Mouse (Mus musculus): ENCODE data around the gene Rsf1.

Gene Rsf1

DNA sequence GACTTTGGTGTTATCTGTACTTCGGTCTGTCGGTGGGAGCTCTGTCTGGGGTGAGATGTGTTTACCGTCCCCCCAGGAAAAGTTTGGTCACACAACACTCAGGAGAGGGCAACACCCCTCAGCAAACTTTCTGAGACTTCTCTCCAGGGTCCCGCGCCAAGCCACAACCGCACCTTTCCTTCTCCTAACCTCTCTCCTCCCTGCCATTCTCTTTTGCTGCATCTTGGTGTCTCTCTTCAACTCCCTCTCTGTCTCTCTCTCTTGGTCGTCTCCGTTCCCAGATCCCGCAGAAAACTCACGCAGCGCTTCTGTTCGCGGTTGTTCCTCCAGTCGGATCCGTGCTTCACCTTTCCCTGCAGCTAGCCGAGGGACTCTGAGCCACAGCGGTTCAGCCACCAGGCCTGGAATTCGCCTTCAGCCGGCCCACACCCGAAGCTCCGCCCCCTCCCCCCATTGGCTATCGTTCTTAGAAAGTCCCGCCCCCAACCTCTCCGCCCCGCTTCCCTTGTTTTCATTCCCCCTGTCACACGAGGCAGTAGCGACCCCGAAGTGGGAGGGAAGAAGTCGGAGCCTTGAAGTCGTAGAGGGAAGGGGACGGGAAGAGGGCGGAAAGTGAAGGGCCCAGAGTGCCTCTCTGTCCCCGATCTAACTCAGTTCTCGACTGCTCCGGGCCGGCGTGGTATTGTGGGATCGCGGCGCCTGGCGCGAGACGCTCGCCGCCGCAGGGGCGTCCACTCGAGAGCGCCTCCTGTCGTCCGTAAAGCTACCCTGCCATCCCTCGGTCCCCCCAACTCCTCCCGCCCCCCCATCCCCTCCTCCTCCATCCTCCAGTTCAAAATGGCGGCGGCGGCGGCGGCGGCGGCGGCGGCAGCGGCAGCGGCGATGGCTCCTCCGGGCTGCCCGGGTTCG lies at the start of gene Rsf1, which contains the start of gene Aamdc:
Gene Rsf1 (plus strand): TSS at position 823 of the 909 bp plus-strand sequence.
Gene Aamdc (minus strand): TSS at position 431 of the 909 bp plus-strand sequence.
- DNase-seq, result peak; percentile 94 to 98

- no peak for DNase-seq
These were observed 44.2 kb upstream of the Rsf1 start for GRCm38 (mm10) chr7:97535531-97535930.

- no peak for DNase-seq
These were observed 43.1 kb upstream of the Rsf1 start for GRCm38 (mm10) chr7:97536571-97536970.

GRCm38 (mm10) chr7:97546462-97546861 lies 33.2 kb upstream of the Rsf1 start:
- peak; percentile 51 to 56 for DNase-seq

GRCm38 (mm10) chr7:97549301-97549700 lies 30.4 kb upstream of the Rsf1 start:
- no peak for DNase-seq

- DNase-seq, result no peak
These were observed 29.0 kb upstream of the Rsf1 start for GRCm38 (mm10) chr7:97550673-97551072.

- DNase-seq, result no peak
These were observed 16.1 kb upstream of the Rsf1 start for GRCm38 (mm10) chr7:97563576-97563975.

GRCm38 (mm10) chr7:97569372-97569771 lies 10.3 kb upstream of the Rsf1 start:
- no peak for DNase-seq

DNA sequence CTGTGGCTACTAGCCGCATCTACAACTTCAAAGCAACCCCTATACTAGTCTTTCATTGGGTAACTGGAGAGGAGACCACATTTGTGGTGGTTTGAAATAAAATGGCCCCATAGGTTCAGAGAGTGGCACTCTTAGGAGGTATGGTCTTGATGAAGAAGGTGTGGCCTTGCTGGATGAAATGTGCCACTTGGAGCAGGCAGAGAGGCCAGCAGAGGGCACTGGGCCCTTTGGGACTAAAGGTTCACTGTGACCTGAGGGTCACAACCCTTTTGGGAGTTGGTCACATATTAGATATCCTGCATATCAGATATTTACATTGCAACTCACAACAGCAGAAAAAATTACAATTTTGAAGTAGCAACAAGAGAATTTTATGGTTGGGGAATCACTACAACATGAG lies 9.3 kb upstream of the Rsf1 start:
- DNase-seq, result no peak

- DNase-seq, result peak; percentile 14 to 55
These were observed 1.2 kb upstream of the Rsf1 start for GRCm38 (mm10) chr7:97578361-97579066.

DNA sequence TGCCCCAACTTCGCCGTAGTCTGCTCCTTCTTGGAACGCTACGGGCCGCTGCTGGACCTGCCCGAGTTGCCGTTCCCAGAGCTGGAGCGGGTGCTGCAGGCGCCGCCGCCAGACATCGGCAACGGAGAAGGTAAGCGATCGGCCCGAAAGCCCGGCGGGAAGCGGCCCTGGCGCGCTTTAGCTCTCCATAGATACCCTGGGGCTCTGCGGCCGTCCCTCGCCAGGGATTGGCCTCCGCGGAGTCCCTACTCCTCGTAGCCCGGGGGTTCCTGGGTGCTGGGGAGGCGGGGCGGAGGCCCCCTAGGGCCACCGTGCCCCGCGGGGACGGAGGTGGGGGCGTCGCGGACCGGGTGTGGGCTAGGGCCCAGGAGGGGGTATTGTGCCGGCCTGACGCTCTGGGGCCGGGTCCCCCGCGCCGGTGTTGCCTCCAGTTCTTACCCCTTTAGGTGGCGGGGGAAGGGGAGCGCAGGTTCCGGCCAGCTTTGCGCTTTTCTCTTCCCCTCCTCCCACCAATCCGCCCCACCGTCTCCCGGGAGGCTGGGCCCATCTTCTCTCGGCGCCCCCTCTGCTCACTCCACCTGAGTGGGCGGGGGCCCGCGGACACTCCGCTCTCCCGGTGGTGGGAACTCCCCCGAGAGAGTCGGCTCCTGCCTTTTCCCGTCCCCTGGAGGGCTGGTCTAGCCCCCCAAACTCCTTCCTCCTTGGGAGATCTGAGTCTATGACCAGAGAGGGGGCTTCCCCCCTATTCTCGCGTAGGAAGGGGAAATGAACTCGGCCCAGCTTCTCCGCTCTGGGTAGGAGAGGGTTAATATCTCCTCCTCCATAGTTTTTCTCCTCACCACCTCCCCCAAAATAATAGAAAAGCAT lies 520 bp downstream of the Rsf1 start:
- no peak for DNase-seq

GRCm38 (mm10) chr7:97580843-97581214 lies 1.1 kb downstream of the Rsf1 start:
- peak; percentile 87 to 89 for DNase-seq

- DNase-seq, result no peak
These were observed 8.8 kb downstream of the Rsf1 start for GRCm38 (mm10) chr7:97588506-97588905.

DNA sequence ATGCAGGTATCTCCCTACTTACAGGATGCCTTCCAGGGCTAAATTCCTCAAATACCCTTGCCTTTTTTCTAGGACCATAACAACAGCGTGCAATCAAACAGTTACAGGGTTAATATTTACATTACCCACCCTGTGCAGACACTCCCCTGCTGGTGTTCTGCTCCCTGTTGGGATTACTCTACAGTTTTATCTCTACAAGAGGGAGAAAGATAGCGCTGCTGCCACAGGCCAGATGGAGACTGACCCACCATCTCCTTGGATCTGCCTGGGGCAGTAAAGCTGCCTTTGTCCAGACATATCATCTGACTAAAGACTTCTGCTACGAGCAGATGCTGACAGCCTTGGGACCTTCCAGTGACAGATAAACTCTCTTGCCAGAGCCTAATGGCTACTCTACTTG lies 10.8 kb downstream of the Rsf1 start:
- DNase-seq, result no peak

DNA sequence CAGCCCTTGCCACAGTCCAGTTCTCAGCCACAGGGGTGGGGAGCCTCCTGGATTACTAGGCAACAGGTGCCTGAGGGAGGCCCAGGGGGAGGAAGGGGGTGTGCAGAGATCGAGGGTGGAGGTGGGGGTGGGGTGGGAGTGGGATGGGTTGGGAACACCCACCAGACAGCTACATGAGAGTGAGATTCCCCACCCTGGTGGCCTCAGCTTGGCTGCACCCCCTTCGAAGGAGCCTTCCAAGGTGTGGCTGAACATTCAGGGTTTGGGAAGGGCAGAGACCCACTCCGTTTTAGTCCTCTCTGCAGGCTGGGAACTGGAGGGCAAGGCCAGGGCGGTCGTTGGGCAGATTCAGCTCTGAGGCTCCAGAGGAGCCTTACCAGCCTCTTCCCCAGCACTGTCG lies 11.6 kb downstream of the Rsf1 start:
- no peak for DNase-seq

DNA sequence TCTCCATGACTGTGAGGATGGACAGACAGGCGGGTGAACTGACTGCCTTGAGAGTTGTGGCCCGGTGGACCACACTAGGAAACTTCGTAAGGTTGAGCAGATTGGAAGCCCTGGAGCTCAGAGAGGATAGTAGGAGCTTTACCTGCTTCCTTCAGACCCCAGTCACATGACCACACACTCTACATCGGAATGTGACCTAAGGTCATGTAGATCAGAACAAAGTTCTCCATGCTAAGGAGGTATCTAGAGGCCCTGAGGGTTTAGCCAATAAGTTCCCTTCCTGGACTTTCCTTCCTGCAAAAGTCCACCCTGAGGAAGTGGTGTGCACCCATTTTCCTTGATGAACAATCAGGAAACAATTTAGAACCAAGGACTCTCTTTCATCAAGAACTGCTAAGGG lies 12.7 kb downstream of the Rsf1 start:
- DNase-seq, result no peak

DNA sequence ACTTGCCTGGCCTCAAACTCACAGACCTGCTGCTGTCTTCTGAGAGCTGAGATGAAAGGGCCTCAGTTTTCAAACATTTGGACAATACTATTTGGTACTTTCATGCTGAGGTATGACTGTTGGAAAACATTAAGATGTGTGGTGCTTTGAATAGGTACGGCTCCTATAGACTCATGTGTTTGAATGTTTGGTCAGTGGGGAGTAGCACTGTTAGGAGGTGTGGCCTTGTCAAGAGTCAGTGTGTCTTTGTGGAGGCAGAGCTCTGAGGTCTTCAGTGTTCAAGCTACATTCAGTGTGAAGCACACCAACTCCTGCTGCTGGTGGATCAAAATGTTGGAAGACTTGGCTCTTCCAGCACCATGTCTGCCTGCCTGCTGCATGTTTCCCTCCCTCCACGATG lies 13.8 kb downstream of the Rsf1 start:
- DNase-seq, result no peak

GRCm38 (mm10) chr7:97598548-97598947 lies 18.9 kb downstream of the Rsf1 start:
- DNase-seq, result no peak

GRCm38 (mm10) chr7:97621346-97621745 lies 41.7 kb downstream of the Rsf1 start:
- DNase-seq, result no peak

DNA sequence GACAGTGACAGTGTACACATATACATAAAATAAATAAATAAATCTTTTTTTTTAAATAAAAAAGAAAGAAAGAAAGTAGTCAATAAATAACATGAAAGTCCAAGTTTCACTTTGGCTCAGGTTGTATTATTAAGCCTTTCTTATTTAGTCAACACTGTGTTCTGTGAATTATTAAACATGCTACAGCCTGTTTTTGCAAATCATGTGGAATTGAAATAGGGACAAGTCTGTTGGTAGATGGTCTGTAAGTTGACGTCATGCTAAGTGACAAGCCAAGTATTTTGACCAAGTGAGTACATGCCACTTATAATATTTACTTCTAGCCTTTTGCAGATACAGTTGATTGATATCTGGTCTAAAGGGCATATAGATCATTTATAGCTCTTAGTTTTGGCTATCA lies 43.0 kb downstream of the Rsf1 start:
- DNase-seq, result no peak

GRCm38 (mm10) chr7:97623402-97623801 lies 43.7 kb downstream of the Rsf1 start:
- DNase-seq, result no peak

DNA sequence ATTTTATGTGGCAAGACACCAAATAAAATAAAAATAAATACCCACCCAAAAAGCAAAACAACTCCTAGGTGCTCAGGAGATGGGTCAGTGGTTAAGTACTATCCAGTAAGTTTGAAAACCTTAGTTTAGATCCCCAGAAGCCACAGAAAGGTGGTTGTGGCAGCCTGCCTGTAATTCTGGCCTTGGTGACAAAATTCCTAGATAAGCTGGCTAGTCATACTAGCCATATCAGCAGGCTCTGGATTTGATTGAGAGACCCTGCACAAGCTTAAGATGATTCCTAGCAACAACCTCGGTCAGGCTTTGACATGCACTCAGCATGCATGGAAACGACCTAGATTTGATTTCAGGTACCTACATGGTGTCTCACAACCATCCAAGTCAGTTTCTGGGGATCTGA lies 49.7 kb downstream of the Rsf1 start:
- no peak for DNase-seq

- DNase-seq, result no peak
These were observed 51.6 kb downstream of the Rsf1 start for GRCm38 (mm10) chr7:97631290-97631689.

Measured in cerebellum, postnatal 25 days (tissue).